Mouse (Mus musculus): ENCODE measurements around the gene Iqsec1. TPM values are rescaled to one million over a fixed set of nuclear protein-coding genes. Genes with fewer than 3 reads are reported as not detected.

Gene Iqsec1
- total and polyA plus RNA-seq, 2 experiments, result 8.9 to 69.3 TPM

DNA sequence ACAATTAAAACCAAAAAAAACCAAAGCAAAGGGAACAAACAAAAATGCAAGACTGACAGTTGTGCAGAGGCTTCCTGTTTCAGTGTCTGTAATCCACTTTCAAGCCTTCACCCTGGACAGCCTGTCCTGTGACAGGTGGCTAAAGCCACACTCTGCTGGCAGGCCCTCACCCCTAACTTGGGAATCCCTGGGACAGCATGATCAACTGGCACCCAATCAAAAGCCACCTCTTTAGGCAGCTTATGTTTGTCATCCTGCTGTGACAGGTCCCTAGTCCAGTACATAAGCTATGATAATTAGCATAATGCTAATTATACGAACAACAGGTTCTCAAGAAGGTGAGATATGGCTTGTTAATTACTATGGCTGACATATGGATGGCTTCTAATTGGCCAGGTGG lies 40.4 kb downstream of the Iqsec1 start:
- H3K4me3 ChIP-seq (ENCODE audit: insufficient read depth, low read depth, low read length), result no peak overlapping the region
- no peaks in the 10 kb centered on the region for H3K79me2 ChIP-seq (ENCODE audit: control insufficient read depth, insufficient read depth, low read length)
- no peak for DNase-seq (ENCODE audit: extremely low read depth, low read depth, low spot score)
- TF ChIP-seq CTCF (IDR thresholded peaks at IDR 0.05; ENCODE audit: low read depth, low read length) (no peak), POLR2A (IDR thresholded peaks at IDR 0.05; ENCODE audit: extremely low read depth, insufficient read depth, low read length) (no peak)
- 96% methylated on average over 1 of the region's 1 CpGs for WGBS
- no peaks in the 10 kb centered on the region for H3K4me1 ChIP-seq (ENCODE audit: control insufficient read depth, insufficient read depth, low read length)
- H3K9ac ChIP-seq (ENCODE audit: low read depth, low read length), result no peak overlapping the region
- H3K36me3 ChIP-seq (ENCODE audit: control insufficient read depth, insufficient read depth, low read length), result no peaks in the 10 kb centered on the region
- no peaks in the 10 kb centered on the region for H3K27me3 ChIP-seq (ENCODE audit: control insufficient read depth, insufficient read depth, low read length)
- H3K27ac ChIP-seq (replicated peaks; ENCODE audit: insufficient read depth, low read depth, low read length), result no peak overlapping the region

DNA sequence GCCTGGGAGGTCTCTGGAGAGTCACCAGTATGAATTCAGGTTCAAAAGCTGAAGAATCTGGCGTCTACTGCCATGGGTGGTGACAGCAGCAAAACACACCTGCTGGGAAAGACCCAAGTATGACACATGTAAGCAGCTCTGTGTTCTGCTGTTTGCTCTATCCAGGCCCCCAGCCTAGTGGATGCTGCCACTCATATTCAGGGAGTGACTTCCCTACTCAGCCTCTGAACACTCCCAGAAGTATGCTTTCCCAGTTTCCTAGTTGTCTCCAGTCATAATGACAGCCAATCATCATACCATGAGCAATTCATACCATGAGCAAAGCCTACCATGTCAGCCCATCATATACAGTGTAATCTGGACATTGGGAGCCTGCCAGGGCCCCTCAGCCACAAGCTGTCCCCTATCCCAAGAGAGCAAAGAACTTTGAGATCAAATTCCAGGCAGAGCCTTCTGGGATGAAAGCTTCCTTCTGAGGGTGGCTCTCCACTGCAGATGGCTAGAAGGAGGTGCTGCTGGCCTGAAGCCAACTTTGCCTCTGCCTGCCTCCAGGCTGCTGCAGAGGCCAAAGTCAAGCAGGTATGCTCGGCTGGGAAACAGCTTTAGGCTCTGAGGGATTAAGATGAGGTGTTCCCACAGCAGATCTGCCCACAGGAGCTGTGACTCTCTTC lies 42.8 kb downstream of the Iqsec1 start:
- WGBS, result 56% methylated on average over 2 of the region's 2 CpGs
- H3K79me2 ChIP-seq (ENCODE audit: control insufficient read depth, insufficient read depth, low read length), result no peaks in the 10 kb centered on the region
- no peak for DNase-seq (ENCODE audit: extremely low read depth, low read depth, low spot score)
- H3K27me3 ChIP-seq (ENCODE audit: control insufficient read depth, insufficient read depth, low read length), result no peaks in the 10 kb centered on the region
- no peak overlapping the region for H3K27ac ChIP-seq (replicated peaks; ENCODE audit: insufficient read depth, low read depth, low read length)
- no peak overlapping the region for H3K9ac ChIP-seq (ENCODE audit: low read depth, low read length)
- H3K4me1 ChIP-seq (ENCODE audit: control insufficient read depth, insufficient read depth, low read length), result no peaks in the 10 kb centered on the region
- no peaks in the 10 kb centered on the region for H3K36me3 ChIP-seq (ENCODE audit: control insufficient read depth, insufficient read depth, low read length)
- no peak overlapping the region for H3K4me3 ChIP-seq (ENCODE audit: insufficient read depth, low read depth, low read length)
- TF ChIP-seq CTCF (IDR thresholded peaks at IDR 0.05; ENCODE audit: low read depth, low read length), result no peak
- no peak for TF ChIP-seq POLR2A (IDR thresholded peaks at IDR 0.05; ENCODE audit: extremely low read depth, insufficient read depth, low read length)

DNA sequence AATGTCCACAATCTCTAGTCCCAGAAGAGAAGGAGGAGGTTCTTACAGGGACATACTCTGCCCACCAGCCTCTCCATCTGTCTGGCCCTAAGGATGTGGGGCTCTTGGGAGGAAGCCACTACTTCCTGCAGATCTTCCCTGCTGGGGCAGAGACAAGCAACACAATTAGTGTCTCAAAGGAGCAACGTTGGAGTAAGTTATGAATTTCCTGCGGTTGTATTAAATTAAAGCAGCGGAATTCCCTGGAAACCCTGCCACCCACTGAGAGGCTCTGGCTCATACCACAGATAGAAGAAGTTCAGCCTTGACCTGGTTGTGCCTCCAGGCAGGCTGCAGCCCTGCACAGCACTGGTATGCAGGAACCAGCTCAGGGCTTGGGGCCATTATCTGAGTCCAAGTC lies 47.2 kb downstream of the Iqsec1 start:
- Histone ChIP-seq H3K79me2 (ENCODE audit: control insufficient read depth, insufficient read depth, low read length) (no peaks in the 10 kb centered on the region), H3K9ac (ENCODE audit: low read depth, low read length) (no peak overlapping the region), H3K27ac (replicated peaks; ENCODE audit: insufficient read depth, low read depth, low read length) (no peak overlapping the region), H3K36me3 (ENCODE audit: control insufficient read depth, insufficient read depth, low read length) (no peaks in the 10 kb centered on the region), H3K4me3 (ENCODE audit: insufficient read depth, low read depth, low read length) (no peak overlapping the region), H3K4me1 (ENCODE audit: control insufficient read depth, insufficient read depth, low read length) (no peaks in the 10 kb centered on the region), H3K27me3 (ENCODE audit: control insufficient read depth, insufficient read depth, low read length) (no peaks in the 10 kb centered on the region; the same call in 1 of the 2 replicates)
- 64% methylated on average over 3 of the region's 3 CpGs for whole genome bisulfite sequencing
- TF ChIP-seq POLR2A (IDR thresholded peaks at IDR 0.05; ENCODE audit: extremely low read depth, insufficient read depth, low read length) (no peak), CTCF (IDR thresholded peaks at IDR 0.05; ENCODE audit: low read depth, low read length) (no peak)
- no peak for DNase-seq (ENCODE audit: extremely low read depth, low read depth, low spot score)

DNA sequence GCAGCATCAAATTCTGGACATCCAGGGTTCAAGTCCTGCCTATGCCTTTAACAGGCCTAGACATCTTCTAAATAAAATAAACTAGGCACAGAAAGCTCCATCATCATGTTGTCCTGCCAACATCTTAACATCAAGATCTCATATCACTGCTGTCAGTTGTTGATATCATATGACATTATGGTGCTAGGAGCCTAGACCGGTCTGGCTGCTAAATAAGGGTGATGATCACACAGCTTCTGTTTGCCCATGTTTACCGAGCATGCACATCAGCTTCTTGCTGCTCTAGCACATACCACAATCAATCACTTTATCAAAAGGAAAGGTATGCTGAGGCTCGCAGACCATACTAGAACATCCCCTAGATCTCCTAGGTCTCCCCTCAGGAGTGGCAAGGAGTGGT lies 54.8 kb downstream of the Iqsec1 start:
- Histone ChIP-seq H3K27ac (replicated peaks; ENCODE audit: insufficient read depth, low read depth, low read length) (no peak overlapping the region), H3K79me2 (ENCODE audit: control insufficient read depth, insufficient read depth, low read length) (no peaks in the 10 kb centered on the region), H3K4me3 (ENCODE audit: insufficient read depth, low read depth, low read length) (no peak overlapping the region), H3K27me3 (ENCODE audit: control insufficient read depth, insufficient read depth, low read length) (no peaks in the 10 kb centered on the region), H3K9ac (ENCODE audit: low read depth, low read length) (no peak overlapping the region), H3K4me1 (ENCODE audit: control insufficient read depth, insufficient read depth, low read length) (no peaks in the 10 kb centered on the region), H3K36me3 (ENCODE audit: control insufficient read depth, insufficient read depth, low read length) (no peaks in the 10 kb centered on the region)
- WGBS, result 95% methylated on average over 3 of the region's 3 CpGs
- no peak for DNase-seq (ENCODE audit: extremely low read depth, low read depth, low spot score)
- TF ChIP-seq POLR2A (IDR thresholded peaks at IDR 0.05; ENCODE audit: extremely low read depth, insufficient read depth, low read length) (no peak), CTCF (IDR thresholded peaks at IDR 0.05; ENCODE audit: low read depth, low read length) (no peak)

DNA sequence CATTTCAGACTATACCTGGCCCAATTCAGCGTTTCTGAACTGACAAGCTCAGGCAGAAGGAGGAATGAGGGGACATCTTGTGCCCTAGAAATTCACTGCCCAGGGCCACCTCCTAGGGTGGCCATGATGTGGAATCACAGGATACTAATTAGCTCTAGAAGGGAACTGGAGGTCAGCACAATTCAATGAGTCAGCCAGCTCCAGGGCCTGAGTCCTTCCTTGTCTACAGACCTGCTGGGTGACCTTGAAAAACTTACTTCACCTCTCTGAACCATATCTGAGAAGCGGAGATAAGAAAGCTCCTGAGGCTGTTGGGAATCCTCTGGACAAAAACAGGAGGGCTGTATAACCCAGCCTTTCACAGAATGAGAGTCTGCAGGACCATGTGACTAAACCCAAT lies 59.7 kb downstream of the Iqsec1 start:
- no peaks in the 10 kb centered on the region for H3K4me1 ChIP-seq (ENCODE audit: control insufficient read depth, insufficient read depth, low read length)
- no peaks in the 10 kb centered on the region for H3K79me2 ChIP-seq (ENCODE audit: control insufficient read depth, insufficient read depth, low read length)
- no peaks in the 10 kb centered on the region for H3K36me3 ChIP-seq (ENCODE audit: control insufficient read depth, insufficient read depth, low read length)
- no peak for TF ChIP-seq POLR2A (IDR thresholded peaks at IDR 0.05; ENCODE audit: extremely low read depth, insufficient read depth, low read length)
- no peak for TF ChIP-seq CTCF (IDR thresholded peaks at IDR 0.05; ENCODE audit: low read depth, low read length)
- H3K27ac ChIP-seq (replicated peaks; ENCODE audit: insufficient read depth, low read depth, low read length), result no peak overlapping the region
- H3K27me3 ChIP-seq (ENCODE audit: control insufficient read depth, insufficient read depth, low read length), result no peaks in the 10 kb centered on the region
- 80% methylated on average over 2 of the region's 2 CpGs for WGBS
- DNase-seq (ENCODE audit: extremely low read depth, low read depth, low spot score), result no peak
- H3K9ac ChIP-seq (ENCODE audit: low read depth, low read length), result no peak overlapping the region
- H3K4me3 ChIP-seq (ENCODE audit: insufficient read depth, low read depth, low read length), result no peak overlapping the region

DNA sequence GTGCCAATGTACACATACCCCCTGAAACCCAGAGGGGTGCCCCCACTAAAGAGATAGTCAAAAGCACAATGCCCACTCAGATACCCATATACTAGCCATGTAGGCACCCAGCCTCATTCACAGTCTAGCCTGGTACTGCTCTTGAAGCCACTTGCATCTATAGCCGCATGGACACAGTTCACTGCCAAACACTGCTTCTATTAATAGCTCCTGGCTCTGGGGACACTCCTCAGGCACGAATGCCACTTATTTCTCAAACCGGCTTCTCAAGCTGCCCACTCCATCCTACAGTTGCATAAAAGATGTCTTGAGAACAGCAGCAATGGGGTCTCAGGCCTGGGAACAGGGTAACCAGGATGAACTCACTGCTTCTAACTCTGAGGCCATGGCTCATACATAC lies 63.0 kb downstream of the Iqsec1 start:
- no peaks in the 10 kb centered on the region for H3K79me2 ChIP-seq (ENCODE audit: control insufficient read depth, insufficient read depth, low read length)
- TF ChIP-seq POLR2A (IDR thresholded peaks at IDR 0.05; ENCODE audit: extremely low read depth, insufficient read depth, low read length) (no peak), CTCF (IDR thresholded peaks at IDR 0.05; ENCODE audit: low read depth, low read length) (no peak)
- no peaks in the 10 kb centered on the region for H3K36me3 ChIP-seq (ENCODE audit: control insufficient read depth, insufficient read depth, low read length)
- H3K4me3 ChIP-seq (ENCODE audit: insufficient read depth, low read depth, low read length), result no peak overlapping the region
- no peak overlapping the region for H3K9ac ChIP-seq (ENCODE audit: low read depth, low read length)
- no peaks in the 10 kb centered on the region; the same call in 1 of the 2 replicates for H3K27me3 ChIP-seq (ENCODE audit: control insufficient read depth, insufficient read depth, low read length)
- DNase-seq (ENCODE audit: extremely low read depth, low read depth, low spot score), result no peak
- no peak overlapping the region for H3K27ac ChIP-seq (replicated peaks; ENCODE audit: insufficient read depth, low read depth, low read length)
- no peaks in the 10 kb centered on the region for H3K4me1 ChIP-seq (ENCODE audit: control insufficient read depth, insufficient read depth, low read length)
- WGBS, result 80% methylated on average over 3 of the region's 3 CpGs
